12 mouse cellular contexts compared by ENCODE assay signal in the genomic region with DNA sequence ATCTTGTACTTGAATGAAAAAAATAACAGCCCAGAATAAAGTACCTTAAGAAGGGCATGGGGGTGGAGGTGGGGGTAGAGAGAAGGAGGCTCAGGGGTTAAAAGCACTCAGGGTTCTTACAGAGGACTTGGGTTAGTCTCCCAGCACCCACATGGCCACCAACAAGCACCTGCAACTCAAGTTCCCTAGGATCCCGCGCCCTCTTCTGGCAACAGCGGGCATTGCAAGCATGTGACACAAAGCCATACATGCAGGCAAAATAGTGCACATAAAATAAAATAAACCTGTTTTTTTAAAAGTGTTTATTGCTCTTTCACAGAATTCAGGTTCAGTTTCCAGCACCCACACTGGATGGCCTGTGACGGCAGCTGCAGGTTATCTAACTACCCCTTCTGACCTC. TPM values are rescaled to one million over a fixed set of nuclear protein-coding genes. Genes with fewer than 3 reads are reported as not detected.
DNase-seq lines count a peak whose midpoint lies in the region; ATAC-seq and TF ChIP-seq lines count a peak whose summit lies in the region.
"Had no signal": no experiment of that assay in that cellular context is flagged by ENCODE, and none has a peak within 500 bp of the region (broad histone marks: within the 10 kb centered on the region; RNA-seq: fewer than 3 reads in every experiment).

No protein-coding gene starts in this region.

- no peaks in the 10 kb centered on the region for H3K36me3 ChIP-seq in liver, embryonic 11.5 days (ENCODE audit: control insufficient read depth, insufficient read depth, low read length)
- H3K36me3 ChIP-seq in small intestine, adult 2 months (ENCODE audit: control insufficient read depth, insufficient read depth, low read length) = no peaks in the 10 kb centered on the region
- H3K36me3 ChIP-seq: liver, embryonic 13.5 days had no signal

- ATAC-seq in liver, embryonic 11.5 days (replicated peaks; ENCODE audit: low FRiP score) = no peak

- no peak overlapping the region for H3K27ac ChIP-seq in liver, embryonic 11.5 days (ENCODE audit: low read depth, low read length)
- H3K27ac ChIP-seq in small intestine, adult 2 months (ENCODE audit: insufficient read depth, low read depth, low read length) = no peak overlapping the region
- H3K27ac ChIP-seq: embryonic facial prominence, embryonic 13.5 days; kidney, embryonic 15.5 days; liver, embryonic 13.5 days had no signal

- no peak overlapping the region for H3K9ac ChIP-seq in liver, embryonic 11.5 days (ENCODE audit: low read depth, low read length)
- H3K9ac ChIP-seq: embryonic facial prominence, embryonic 13.5 days; kidney, embryonic 15.5 days; liver, embryonic 13.5 days had no signal

- TF ChIP-seq CTCF in small intestine, adult 2 months (IDR thresholded peaks at IDR 0.05; ENCODE audit: extremely low read depth, insufficient read length, insufficient replicate concordance, low read depth, low read length) = peak; percentile 62; the same call in 1 of the 2 replicates

- peaks cover 3% of the 10 kb centered on the region; the same call in 1 of the 2 replicates for H3K9me3 ChIP-seq in liver, embryonic 11.5 days (ENCODE audit: control insufficient read depth, low read length)
- H3K9me3 ChIP-seq: kidney, embryonic 15.5 days; liver, embryonic 13.5 days had no signal

- no peak for TF ChIP-seq POLR2A in small intestine, adult 2 months (IDR thresholded peaks at IDR 0.05; ENCODE audit: low read depth, low read length)

- 35% methylated on average over 4 of the region's 4 CpGs for WGBS in liver, embryonic 11.5 days
- 53% methylated on average over 4 of the region's 4 CpGs for WGBS in small intestine, adult 2 months

- no peak overlapping the region for H3K4me3 ChIP-seq in liver, embryonic 11.5 days (ENCODE audit: low read depth, low read length)
- H3K4me3 ChIP-seq in small intestine, adult 2 months (ENCODE audit: low read depth, low read length) = no peak overlapping the region
- H3K4me3 ChIP-seq: embryonic facial prominence, embryonic 13.5 days; kidney, embryonic 15.5 days; liver, embryonic 13.5 days had no signal

- no peaks in the 10 kb centered on the region for H3K27me3 ChIP-seq in liver, embryonic 11.5 days (replicated peaks; ENCODE audit: control insufficient read depth, insufficient read depth, low read length)
- H3K27me3 ChIP-seq in small intestine, adult 2 months (ENCODE audit: control insufficient read depth, insufficient read depth, low read length) = no peaks in the 10 kb centered on the region
- H3K27me3 ChIP-seq: embryonic facial prominence, embryonic 13.5 days; kidney, embryonic 15.5 days had no signal

- DNase-seq in adrenal gland, postnatal 14 days = peak; percentile 32
- DNase-seq in adrenal gland, postnatal 10 days = no peak
- DNase-seq in liver (peak; percentile 46), R1 (ENCODE audit: low read depth, low spot score) (peak; percentile 73)
- DNase-seq in liver, embryonic 11.5 days (ENCODE audit: low spot score) = no peak
- DNase-seq in left cerebral cortex, adult 11 months (ENCODE audit: low spot score) = no peak
- no peak for DNase-seq in c-Kit-positive CD71-positive TER-119-positive erythroid progenitor cells, embryonic 14.5 days (ENCODE audit: low spot score)
- DNase-seq: liver, embryonic 13.5 days; right cerebral cortex, postnatal 4 days had no signal

- no peaks in the 10 kb centered on the region for H3K4me1 ChIP-seq in liver, embryonic 11.5 days (replicated peaks; ENCODE audit: control insufficient read depth, insufficient read depth, low read length)
- H3K4me1 ChIP-seq in small intestine, adult 2 months (ENCODE audit: control insufficient read depth, insufficient read depth, insufficient read length, low read length) = no peaks in the 10 kb centered on the region
- H3K4me1 ChIP-seq: liver, embryonic 13.5 days had no signal

- H3K4me2 ChIP-seq in liver, embryonic 11.5 days = no peak overlapping the region
- H3K4me2 ChIP-seq: embryonic facial prominence, embryonic 13.5 days; kidney, embryonic 15.5 days; liver, embryonic 13.5 days had no signal

RNA-seq across cellular contexts. Expression of gene Srgap1, which starts 6.7 kb away (rescaled TPM):
- total RNA-seq in adrenal gland, postnatal 14 days (2021) = 4.4 and 5.1 TPM in 2 replicates
- total RNA-seq in adrenal gland, postnatal 10 days (2021) = 1 to 10 TPM; 3.6 to 7.3 TPM
- polyA plus RNA-seq in liver, embryonic 11.5 days (2014; fragmentation: Nextera tagmentation; extraction: Ambion mirVana) = 2.8 and 3.8 TPM in 2 replicates
- polyA plus RNA-seq in small intestine, adult 2 months (2012; rRNA removed) = 1.4 and 1.6 TPM in 2 replicates

RNA-seq across cellular contexts. Expression of gene Rxylt1, which starts 56.8 kb away (rescaled TPM):
- total RNA-seq in adrenal gland, postnatal 14 days (2021) = 43.2 and 46.0 TPM in 2 replicates
- total RNA-seq in adrenal gland, postnatal 10 days (2021) = 10 to 100 TPM; 52.2 to 54.0 TPM
- 39.7 and 41.2 TPM in 2 replicates for polyA plus RNA-seq in liver, embryonic 11.5 days (2014; fragmentation: Nextera tagmentation; extraction: Ambion mirVana)
- 1.4 and 2.6 TPM in 2 replicates for polyA plus RNA-seq in small intestine, adult 2 months (2012; rRNA removed)

Comparison
In these comparisons a context has a peak if more than half of its experiments do, and no peak if none do; other contexts are left out.
1. DNase-seq: peak in adrenal gland, postnatal 14 days (single experiment), liver (single experiment) and R1 (single experiment); none in adrenal gland, postnatal 10 days (single experiment), liver, embryonic 11.5 days (single experiment), left cerebral cortex, adult 11 months (single experiment) and c-Kit-positive CD71-positive TER-119-positive erythroid progenitor cells, embryonic 14.5 days (single experiment).